Mouse (Mus musculus) adrenal gland, postnatal 36 days (tissue): ENCODE measurements at regions not wholly inside any gene's neighbourhood (a gene's known extent, or its start where the extent isn't known, plus 50 kb on each side); places are given as distances from the start of the nearest gene placed in this dataset.

ENCODE experiments used
- DNase-seq, 2 experiments: peaks; one replicate each; pipeline ENCODE4 v3.0.0; 2021; ENCODE audit warnings: mixed read lengths in 1 of 2

- peak in 1 of 2 experiments; percentile 0 for DNase-seq
Measured at GRCm38 (mm10) chr4:124446615-124447014, 164.0 kb downstream of the 3100002H09Rik start.

DNA sequence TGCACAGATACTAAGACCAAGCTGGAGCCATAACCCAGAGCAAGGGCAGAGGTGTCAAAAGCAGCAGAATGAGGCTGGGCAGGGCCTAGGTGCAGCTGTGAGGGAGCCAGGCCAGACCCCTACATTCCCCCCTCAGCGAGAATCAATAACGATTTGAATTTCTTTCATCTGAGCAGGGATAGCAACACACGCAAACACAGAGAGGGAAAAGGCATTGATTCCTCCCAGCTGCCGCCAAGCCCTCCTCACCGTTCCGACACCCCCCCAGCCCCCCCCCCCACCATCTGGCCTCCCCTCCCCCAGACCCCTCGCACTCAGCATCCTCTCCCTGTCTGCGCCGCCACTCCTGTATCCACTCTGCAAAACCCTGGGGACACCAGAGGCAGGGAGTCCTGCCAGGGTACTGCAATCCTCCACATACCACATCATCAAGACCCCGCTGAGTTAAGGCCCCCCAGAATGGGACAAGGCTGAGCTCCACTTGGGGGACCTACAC is 166.9 kb downstream of the 3100002H09Rik start:
- DNase-seq, result no peak

GRCm38 (mm10) chr4:124443130-124443503 is 167.5 kb downstream of the 3100002H09Rik start:
- no peak for DNase-seq

- DNase-seq, result no peak
Measured at GRCm38 (mm10) chr4:124442491-124443129, 168.0 kb downstream of the 3100002H09Rik start.

GRCm38 (mm10) chr4:124441737-124442487 is 168.7 kb downstream of the 3100002H09Rik start:
- DNase-seq, result no peak

GRCm38 (mm10) chr4:124435040-124435434 is 175.6 kb downstream of the 3100002H09Rik start:
- DNase-seq, result no peak

DNA sequence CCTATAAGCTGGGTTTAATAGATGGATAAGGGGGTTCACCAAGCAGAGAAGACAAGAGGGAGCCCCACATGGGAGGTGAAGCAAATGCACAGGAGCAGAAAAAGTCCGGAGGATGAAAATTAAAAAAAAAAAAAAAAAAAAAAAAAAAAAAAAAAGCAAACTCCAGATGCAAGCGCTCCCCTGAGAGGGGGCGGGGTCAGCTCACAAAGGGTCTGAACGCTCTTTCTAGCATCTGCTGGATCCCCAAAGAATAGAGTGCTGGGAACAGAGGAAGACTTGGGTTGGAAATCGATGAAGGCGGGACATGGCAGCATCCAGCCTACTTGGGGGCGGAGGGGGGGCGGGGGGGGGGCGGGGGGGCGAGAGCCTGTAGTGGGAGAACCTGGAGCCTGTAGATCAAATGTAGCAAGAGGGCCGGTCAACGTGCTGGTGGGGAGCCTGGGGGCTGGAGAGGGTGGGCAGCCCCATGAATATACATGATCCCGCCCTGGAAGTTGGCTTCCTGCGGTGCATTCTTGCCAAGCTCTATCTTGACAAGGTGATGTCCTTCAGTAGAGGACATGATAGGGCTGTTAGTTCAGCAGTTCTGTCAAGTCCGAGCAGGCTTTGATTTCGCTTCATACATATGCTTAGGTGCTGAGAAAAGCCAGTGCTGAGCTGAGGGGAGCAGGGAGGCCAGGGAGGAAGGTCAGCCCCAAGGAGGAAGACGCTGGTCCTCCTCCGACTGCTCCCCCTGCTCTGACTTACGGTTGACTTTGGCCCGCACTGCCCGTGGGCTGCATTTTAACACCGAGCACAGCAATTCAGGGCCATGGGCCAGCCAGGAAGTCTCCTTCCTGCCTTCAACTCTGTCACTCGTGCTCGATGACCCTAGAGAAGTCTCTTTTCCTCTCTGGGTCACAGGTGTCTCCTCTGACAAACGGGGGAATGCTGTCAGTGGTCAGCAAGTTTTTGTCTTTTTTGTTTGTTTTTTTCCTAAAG is 176.3 kb downstream of the 3100002H09Rik start:
- DNase-seq, result peak; percentile 9 to 17

DNA sequence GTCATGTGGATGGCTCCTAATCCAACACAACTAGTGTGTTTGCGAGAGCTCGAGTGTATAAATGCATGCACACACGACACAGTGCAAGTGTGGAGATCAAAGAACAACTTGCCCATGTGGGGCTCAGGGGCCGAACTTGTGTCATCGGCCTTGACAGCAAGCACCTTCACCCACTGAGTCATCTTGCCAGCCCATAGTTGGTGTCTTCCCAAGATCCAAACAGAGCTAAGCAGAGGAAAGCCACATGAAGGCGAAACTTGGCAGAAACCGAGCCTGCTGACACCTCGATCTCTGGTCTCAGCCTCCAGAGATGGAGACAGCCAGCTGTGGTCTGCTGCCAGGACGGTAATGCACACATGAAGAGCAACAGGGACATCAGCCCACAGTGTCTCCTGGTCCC is 177.1 kb downstream of the 3100002H09Rik start:
- DNase-seq, result peak; percentile 18 to 38

GRCm38 (mm10) chr4:124431193-124431592 is 179.4 kb downstream of the 3100002H09Rik start:
- no peak for DNase-seq

DNA sequence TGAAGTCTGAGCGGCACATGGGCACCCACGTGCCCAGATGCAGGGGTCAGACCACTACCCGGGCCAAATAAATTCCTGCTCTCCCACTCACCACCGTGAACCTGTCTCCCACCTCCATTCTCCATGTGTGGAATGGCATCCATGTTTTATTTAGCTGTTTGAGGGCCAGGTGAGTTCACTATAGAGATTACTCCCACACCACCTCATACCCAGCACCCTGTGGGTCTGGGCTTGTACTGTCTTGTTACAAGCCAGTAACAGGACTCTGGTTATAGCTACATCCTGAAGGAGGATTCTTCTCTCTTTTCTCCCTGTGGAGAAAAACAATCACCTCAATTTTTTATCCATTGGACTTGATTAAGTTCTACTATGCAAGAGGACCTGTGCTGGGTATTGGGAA is 181.8 kb downstream of the 3100002H09Rik start:
- no peak for DNase-seq

DNA sequence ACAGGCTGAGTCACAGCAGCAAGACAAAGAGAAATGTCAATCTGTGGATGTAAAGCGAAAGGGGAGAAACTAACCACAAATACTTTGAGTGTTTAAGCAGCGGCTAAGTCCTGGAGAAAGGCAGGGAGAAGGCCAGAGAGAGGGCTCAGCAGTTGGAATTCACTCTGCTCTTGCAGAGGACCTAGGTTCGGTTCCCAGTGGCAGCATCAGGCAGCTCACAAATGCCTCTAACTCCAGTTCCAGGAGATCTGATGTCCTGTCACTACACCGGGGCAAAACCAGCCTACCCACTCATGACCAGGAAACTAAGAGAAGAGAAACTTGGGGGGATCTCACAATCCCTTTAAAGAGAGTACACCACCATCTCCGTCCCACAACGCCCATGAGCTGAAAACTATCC is 188.2 kb downstream of the 3100002H09Rik start:
- DNase-seq, result no peak

DNA sequence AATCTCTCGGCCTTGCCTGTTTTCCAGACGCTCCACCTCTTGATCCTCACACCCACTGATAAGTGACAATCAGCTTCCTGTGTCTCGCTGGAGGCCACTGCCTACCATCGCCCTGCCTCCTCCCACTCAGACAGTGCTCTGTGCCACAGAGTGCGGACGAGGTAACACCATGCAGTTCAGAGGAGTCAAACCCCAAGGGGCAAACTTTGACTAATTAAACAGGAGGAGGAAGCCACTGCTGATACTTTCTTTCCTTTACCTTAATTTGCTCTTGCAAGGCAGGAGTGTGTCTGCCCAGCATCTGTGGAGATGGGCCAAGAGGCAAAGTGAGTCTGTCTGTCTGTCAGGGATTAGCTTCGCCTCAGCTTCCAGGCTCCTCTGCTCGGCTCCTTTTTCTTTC is 192.2 kb downstream of the 3100002H09Rik start:
- no peak for DNase-seq

GRCm38 (mm10) chr4:124417176-124417575 is 193.4 kb downstream of the 3100002H09Rik start:
- DNase-seq, result no peak

- DNase-seq, result no peak
Measured at GRCm38 (mm10) chr4:124416266-124416665, 194.3 kb downstream of the 3100002H09Rik start.

DNA sequence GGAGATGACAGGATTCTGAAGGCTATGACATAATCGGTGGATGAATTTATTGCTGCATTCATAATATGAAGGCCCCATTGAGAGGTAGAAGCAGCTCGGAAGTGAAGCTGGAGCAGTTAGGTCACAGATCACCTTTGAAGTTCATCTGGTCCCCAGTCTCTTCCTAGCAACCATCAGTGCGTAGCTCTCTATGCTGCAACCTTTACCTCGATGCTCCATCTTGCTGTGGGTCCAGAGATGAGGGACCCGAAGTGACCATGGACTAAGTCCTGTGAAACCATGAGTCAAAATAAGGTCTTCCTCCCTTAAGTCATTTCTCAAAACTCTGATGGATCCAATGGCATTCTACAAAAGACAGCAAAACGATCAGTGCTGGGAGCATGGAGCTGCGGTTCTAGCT is 196.2 kb downstream of the 3100002H09Rik start:
- DNase-seq, result no peak

DNA sequence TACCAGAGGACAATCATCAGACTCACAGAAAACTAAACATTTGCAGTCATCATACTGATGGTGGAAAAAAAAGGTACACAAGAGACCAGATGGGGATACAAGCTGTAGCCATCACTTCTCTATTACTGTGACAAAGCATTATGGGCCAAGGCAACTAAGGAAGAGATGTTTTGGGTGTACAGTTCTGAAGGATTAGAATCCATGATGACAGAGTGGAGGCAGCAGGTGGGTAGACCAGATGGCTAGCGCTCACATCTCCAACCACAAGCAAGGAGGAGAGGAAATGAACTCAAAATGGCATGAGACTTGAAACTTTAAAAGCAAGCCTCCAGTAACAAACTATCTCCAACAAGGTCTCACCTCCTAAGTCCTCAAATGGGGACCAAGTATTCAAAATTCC is 201.3 kb downstream of the 3100002H09Rik start:
- no peak for DNase-seq

DNA sequence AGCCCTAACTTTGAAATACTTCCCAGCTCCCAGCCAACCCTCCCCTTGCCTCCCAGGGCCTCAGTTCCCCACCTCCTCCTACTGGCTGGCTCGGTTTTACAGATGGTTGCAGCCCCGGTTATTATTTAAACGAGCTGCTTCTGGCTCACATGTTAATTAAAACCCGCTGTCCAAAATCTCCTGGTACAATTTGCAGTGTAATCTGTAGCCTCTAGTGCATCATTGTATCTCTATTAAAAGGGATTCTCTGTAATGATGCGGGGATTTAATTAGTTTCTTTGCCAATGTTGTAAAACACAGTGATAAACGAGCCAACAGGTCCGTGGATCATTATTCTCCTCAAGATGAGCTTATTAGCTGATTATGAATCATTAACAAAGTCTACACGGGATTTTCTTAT is 208.5 kb downstream of the 3100002H09Rik start:
- no peak for DNase-seq

GRCm38 (mm10) chr4:124400741-124401140 is 209.9 kb downstream of the 3100002H09Rik start:
- peak; percentile 3 to 4 for DNase-seq

DNA sequence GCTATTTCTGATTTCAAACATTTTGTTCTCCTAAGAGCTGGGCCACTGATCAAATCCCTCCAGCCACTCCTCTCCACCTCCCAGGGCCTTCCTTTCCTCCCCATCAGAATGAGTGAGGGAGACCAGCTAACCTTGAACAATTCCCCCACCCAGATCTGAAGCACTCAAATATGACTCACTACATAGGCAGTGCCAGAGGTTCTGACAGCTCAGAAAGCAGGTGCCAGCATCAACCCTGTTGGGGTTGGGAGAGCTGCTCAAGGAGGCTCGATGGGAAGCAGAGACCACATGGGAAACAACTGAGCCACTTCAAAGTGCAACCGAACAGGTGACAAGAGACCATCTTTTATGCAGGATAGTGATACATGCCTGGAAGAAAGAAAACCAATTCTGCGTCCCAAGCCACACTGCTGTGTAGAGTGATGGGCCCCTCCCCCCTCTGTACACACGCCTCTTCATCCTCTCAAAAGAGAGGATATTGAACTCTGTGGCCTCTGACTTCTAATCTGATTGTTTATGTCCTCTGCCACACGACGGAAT is 210.4 kb downstream of the 3100002H09Rik start:
- peak; percentile 21 to 27 for DNase-seq

- DNase-seq, result no peak
Measured at GRCm38 (mm10) chr4:124398354-124398753, 212.2 kb downstream of the 3100002H09Rik start.

DNA sequence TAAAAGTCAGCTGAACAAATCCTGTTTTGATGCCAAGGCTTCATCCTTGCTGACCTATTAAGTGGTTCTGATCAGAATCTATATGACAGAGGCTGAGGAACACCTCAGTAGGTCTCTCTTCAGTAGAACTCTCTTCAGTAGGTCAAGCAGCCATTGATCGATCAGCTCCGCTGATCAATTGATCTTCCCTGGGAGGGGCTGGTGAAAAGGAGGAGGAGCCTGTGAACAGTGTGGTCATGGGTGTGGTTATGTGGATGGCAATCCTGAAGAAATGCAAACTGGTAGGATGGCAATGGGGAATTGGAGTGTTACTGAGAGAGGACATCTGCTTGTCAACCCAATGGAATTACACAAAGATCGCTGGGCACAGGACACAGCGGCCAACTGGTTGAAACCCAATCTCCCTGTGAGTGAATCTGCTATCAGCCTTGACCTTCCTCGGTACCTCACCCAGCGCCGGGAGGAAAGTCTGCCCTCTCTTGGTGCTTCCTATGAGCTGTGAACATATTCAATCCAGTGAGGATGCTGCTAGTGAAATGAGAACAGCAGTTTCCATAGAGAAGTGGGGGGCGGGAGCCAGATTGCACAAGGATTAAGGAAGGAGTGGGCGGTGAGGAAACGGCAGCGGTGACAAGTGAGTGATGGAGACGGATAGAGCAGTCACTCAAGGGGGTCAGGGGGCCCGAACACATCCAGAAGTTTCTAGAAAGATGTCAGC is 213.9 kb downstream of the 3100002H09Rik start:
- peak; percentile 2 to 3 for DNase-seq
